Mouse (Mus musculus): ENCODE data around the gene Nr1h4.

DNA sequence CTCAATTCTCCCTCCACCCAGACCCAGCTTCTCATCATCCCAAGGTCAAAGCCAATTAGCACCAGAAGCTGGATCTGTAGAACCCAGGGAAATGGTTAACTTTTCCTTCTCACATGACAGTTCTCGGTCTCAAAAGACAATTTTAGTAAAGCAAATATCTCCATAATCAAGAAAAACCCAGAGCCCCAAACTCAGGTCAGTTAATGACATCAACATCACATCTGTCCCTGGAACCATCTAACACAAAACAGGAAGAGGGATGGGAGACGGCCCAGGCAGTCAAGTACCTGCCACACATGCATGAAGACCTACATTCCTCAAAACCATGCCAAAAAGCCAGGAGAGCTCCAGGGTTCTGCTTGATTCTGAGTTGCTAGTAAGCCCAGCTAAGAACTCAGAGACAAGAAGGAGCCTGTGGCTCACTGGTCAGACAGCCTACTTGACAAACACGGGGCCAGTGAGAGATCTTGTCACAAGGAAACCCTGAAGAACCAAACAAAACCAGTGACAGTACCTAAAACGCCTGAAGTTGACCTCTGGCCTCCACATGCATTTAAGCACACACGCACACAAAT, 30.3 kb downstream of the Nr1h4 start:
- TF ChIP-seq CTCF (IDR thresholded peaks at IDR 0.05; ENCODE audit: extremely low read depth, insufficient read length, insufficient replicate concordance, low read depth, low read length) (no peak), POLR2A (IDR thresholded peaks at IDR 0.05; ENCODE audit: low read depth, low read length) (no peak)

Measured in small intestine, adult 2 months (tissue).